Mouse (Mus musculus) megakaryocyte, embryonic 14.5 days (primary cell): ENCODE measurements at regions not wholly inside any gene's neighbourhood (a gene's known extent, or its start where the extent isn't known, plus 50 kb on each side); places are given as distances from the start of the nearest gene placed in this dataset.

Experiments
- FLI1 ChIP-seq: IDR thresholded peaks from 2 replicates; pipeline ENCODE4 v1.6.1; 2012; ENCODE audit warnings: low read length, inconsistent platforms, mixed read lengths
- GATA1 ChIP-seq: IDR thresholded peaks from 3 replicates; pipeline ENCODE4 v1.6.1; 2012; ENCODE audit warnings: mixed read lengths, low read length, inconsistent platforms, borderline replicate concordance

GRCm38 (mm10) chr2:78427659-78428336 is 440.1 kb upstream of the Ube2e3 start:
- TF ChIP-seq GATA1: no peak
- TF ChIP-seq FLI1: no peak
